Comparison of ENCODE assay signal across 28 mouse cellular contexts in genomic region chr16:38771145-38771544, GRCm38 (mm10). TPM values are rescaled to one million over a fixed set of nuclear protein-coding genes. Genes with fewer than 3 reads are reported as not detected.
"Had no signal": no experiment of that assay in that cellular context is flagged by ENCODE, and none has a peak within 500 bp of the region (broad histone marks: within the 10 kb centered on the region; RNA-seq: fewer than 3 reads in every experiment).

No protein-coding gene starts in this region.

- H3K27ac ChIP-seq: heart, embryonic 10.5 days; heart, embryonic 13.5 days; heart, embryonic 15.5 days; hindbrain, embryonic 10.5 days; hindbrain, embryonic 12.5 days; hindbrain, embryonic 13.5 days; hindbrain, embryonic 14.5 days; hindbrain, embryonic 15.5 days; hindbrain, postnatal 0 days; intestine, embryonic 15.5 days; kidney, embryonic 15.5 days; kidney, postnatal 0 days; layer of hippocampus, adult 2 months; left cerebral cortex, adult 2 months had no signal

- H3K4me2 ChIP-seq: heart, embryonic 11.5 days; heart, embryonic 12.5 days; heart, embryonic 13.5 days; heart, embryonic 15.5 days; hindbrain, embryonic 12.5 days; hindbrain, embryonic 13.5 days; hindbrain, embryonic 14.5 days; hindbrain, embryonic 15.5 days; intestine, embryonic 15.5 days; kidney, embryonic 15.5 days had no signal

- H3K4me1 ChIP-seq: heart, embryonic 10.5 days; heart, embryonic 12.5 days; heart, embryonic 15.5 days; hindbrain, embryonic 13.5 days; hindbrain, embryonic 15.5 days had no signal

- ATAC-seq: hindbrain, postnatal 0 days; inflammation-experienced regulatory T-cells, adult 6 months; intestine, embryonic 15.5 days; intestine, embryonic 16.5 days; intestine, postnatal 0 days had no signal

- H3K9me3 ChIP-seq: heart, embryonic 10.5 days; heart, embryonic 12.5 days; heart, embryonic 13.5 days; heart, embryonic 15.5 days; hindbrain, embryonic 10.5 days; hindbrain, embryonic 12.5 days; hindbrain, embryonic 13.5 days; hindbrain, embryonic 15.5 days; intestine, embryonic 15.5 days; kidney, embryonic 15.5 days had no signal

- H3K9ac ChIP-seq: heart, embryonic 12.5 days; heart, embryonic 13.5 days; heart, embryonic 15.5 days; hindbrain, embryonic 12.5 days; hindbrain, embryonic 13.5 days; hindbrain, embryonic 14.5 days; hindbrain, embryonic 15.5 days; intestine, embryonic 15.5 days; kidney, embryonic 15.5 days had no signal

- H3K27me3 ChIP-seq: heart, embryonic 12.5 days; heart, embryonic 13.5 days; heart, embryonic 15.5 days; hindbrain, embryonic 12.5 days; hindbrain, embryonic 13.5 days; hindbrain, embryonic 15.5 days; intestine, embryonic 15.5 days had no signal

- H3K4me3 ChIP-seq: heart, embryonic 10.5 days; heart, embryonic 12.5 days; heart, embryonic 13.5 days; heart, embryonic 15.5 days; hindbrain, embryonic 10.5 days; hindbrain, embryonic 12.5 days; hindbrain, embryonic 13.5 days; hindbrain, embryonic 15.5 days; intestine, embryonic 15.5 days; kidney, embryonic 15.5 days; layer of hippocampus, adult 2 months; left cerebral cortex, adult 2 months had no signal

RNA-seq across cellular contexts. Expression of gene Upk1b, which starts 29.0 kb away (rescaled TPM):
- polyA plus RNA-seq: inflammation-experienced regulatory T-cells, adult 6 months had no signal

RNA-seq across cellular contexts. Expression of gene 4930435E12Rik, which starts 57.4 kb away (rescaled TPM):
- polyA plus RNA-seq: heart, embryonic 10.5 days; heart, embryonic 11.5 days; heart, embryonic 12.5 days; heart, embryonic 13.5 days; heart, embryonic 14.5 days; heart, embryonic 15.5 days; heart, embryonic 16.5 days; heart, postnatal 0 days; hindbrain, embryonic 10.5 days; hindbrain, embryonic 11.5 days; hindbrain, embryonic 12.5 days; hindbrain, embryonic 13.5 days; hindbrain, embryonic 14.5 days; hindbrain, embryonic 15.5 days; hindbrain, embryonic 16.5 days; hindbrain, postnatal 0 days; inflammation-experienced regulatory T-cells, adult 6 months; intestine, embryonic 14.5 days; intestine, embryonic 15.5 days; intestine, embryonic 16.5 days; intestine, postnatal 0 days; kidney, adult 2 months; kidney, embryonic 15.5 days; kidney, embryonic 16.5 days; kidney, postnatal 0 days; large intestine, adult 2 months had no signal
